Mouse (Mus musculus) forebrain, embryonic 14.5 days (tissue): Measurements from ENCODE around the gene Gmppa. TPM values are rescaled to one million over a fixed set of nuclear protein-coding genes. Genes with fewer than 3 reads are reported as not detected.

ENCODE experiments used
- ATAC-seq: fragments of 200-750 bp; cut with Nextera tagmentation; 2 replicates; pipeline ENCODE4 v1.8.0; 2017; ENCODE audit warnings: mild to moderate bottlenecking, moderate library complexity
- DNase-seq: peaks from one replicate; pipeline ENCODE4 v3.0.0-alpha.2; 2015; ENCODE audit warnings: low spot score
- H3K27ac ChIP-seq: fragments of 300-500 bp; sonication (generic); 2 replicates; pipeline ENCODE4 v1.5.1; 2014; ENCODE audit warnings: low read depth, mild to moderate bottlenecking, control low read depth, low read length, moderate library complexity
- H3K27me3 ChIP-seq: fragments of 300-500 bp; sonication (generic); replicated peaks from 2 replicates; pipeline ENCODE4 v1.6.1; 2014; ENCODE audit warnings: low read length, control low read depth, mixed read lengths; ENCODE audit not compliant: control insufficient read depth, insufficient read depth
- H3K36me3 ChIP-seq: fragments of 300-500 bp; sonication (generic); 2 replicates; pipeline ENCODE4 v1.6.1; 2014; ENCODE audit warnings: low read length, control low read depth; ENCODE audit not compliant: control insufficient read depth, insufficient read depth
- H3K4me1 ChIP-seq: fragments of 300-500 bp; sonication (generic); 2 replicates; pipeline ENCODE4 v1.6.1; 2014; ENCODE audit warnings: antibody characterized with exemption, low read length, control low read depth; ENCODE audit not compliant: control insufficient read depth, insufficient read depth
- H3K4me2 ChIP-seq: fragments of 300-500 bp; sonication (generic); 2 replicates; pipeline ENCODE4 v1.6.1; 2014; ENCODE audit warnings: mild to moderate bottlenecking, control low read depth, low read length
- H3K4me3 ChIP-seq: fragments of 300-500 bp; sonication (generic); 2 replicates; pipeline ENCODE4 v1.5.1; 2014; ENCODE audit warnings: low read depth, low read length, control low read depth
- H3K9ac ChIP-seq: fragments of 300-500 bp; sonication (generic); 2 replicates; pipeline ENCODE4 v1.6.1; 2014; ENCODE audit warnings: mild to moderate bottlenecking, low read length, control low read depth, moderate library complexity
- H3K9me3 ChIP-seq: fragments of 300-500 bp; sonication (generic); replicated peaks from 2 replicates; pipeline ENCODE4 v1.6.1; 2016; ENCODE audit warnings: low read length, control low read depth, mixed read lengths; ENCODE audit not compliant: control insufficient read depth
- WGBS: fragments of 180-500 bp; shearing (Covaris S2); extraction: QIAGEN DNeasy Blood & Tissue Kit; methylation state at CpG from one replicate; pipeline ENCODE4 v1.1.7; 2014; 5-methylcytosine and 5-hydroxymethylcytosine counted together
- polyA plus RNA-seq: library from polyadenylated mRNA; unstranded; fragments of >200 nt; fragmentation: Nextera tagmentation; extraction: Ambion mirVana; gene quantifications from 2 replicates; pipeline ENCODE4 v1.2.1, GENCODE M21; 2014

Gmppa gene
- polyA plus RNA-seq, 1 experiment from 2014 or later = 72.4 TPM

DNA sequence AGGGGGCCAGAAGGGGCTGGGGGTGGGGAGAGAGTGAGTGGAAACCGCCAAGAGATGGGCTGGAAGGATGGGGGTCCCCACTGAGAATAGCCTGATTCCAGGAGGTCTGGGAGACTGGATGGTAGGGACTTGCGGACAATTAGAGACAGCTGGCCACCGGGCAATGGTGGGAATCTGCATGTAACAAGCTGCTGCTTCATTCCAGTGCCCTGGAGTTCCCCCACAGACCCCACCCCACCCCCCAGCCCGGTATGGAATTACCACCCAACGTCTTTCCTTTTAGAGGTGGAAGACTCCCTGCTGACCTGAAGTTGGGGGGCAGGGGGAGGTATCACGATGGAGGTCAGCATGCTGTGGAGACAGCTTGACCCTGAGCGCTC lies 12.3 kb downstream of the Gmppa start:
- WGBS = 1% methylated on average over 7 of the region's 7 CpGs
- Histone ChIP-seq H3K27ac (peak overlapping the region; percentile 23; the same call in 1 of the 2 replicates), H3K27me3 (peaks cover 46% of the 10 kb centered on the region)

DNA sequence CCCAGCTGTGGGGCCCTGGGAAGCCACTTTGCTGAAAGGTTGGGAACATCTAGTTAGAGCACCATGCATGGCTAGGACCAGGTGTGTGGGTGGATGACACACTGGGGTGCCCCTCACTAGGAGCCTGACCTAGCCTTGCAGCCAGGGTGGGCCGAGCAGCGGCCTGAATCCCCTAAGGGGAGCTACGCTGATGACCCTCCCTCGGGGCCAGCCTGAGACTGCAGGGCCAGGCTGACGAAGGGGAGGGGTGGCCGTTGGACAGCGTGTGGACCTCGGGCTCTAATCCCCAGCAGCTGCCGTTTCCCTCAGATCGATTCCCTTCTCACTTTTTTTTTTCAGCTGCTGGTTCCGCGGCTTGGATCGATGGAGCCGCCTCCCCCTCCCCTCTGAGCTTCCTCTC lies 13.2 kb downstream of the Gmppa start:
- Histone ChIP-seq H3K4me2 (peak overlapping the region; percentile 21), H3K27me3 (peaks cover 46% of the 10 kb centered on the region), H3K36me3 (no peaks in the 10 kb centered on the region), H3K27ac (peak overlapping the region; percentile 14; the same call in 1 of the 2 replicates), H3K9ac (no peak overlapping the region), H3K4me1 (peaks cover 55% of the 10 kb centered on the region), H3K9me3 (no peaks in the 10 kb centered on the region), H3K4me3 (no peak overlapping the region)
- DNase-seq (no peak), ATAC-seq (no peak)
- 2% methylated on average over 14 of the region's 14 CpGs for WGBS

More for the DNA sequence above, 12.3 kb downstream of the Gmppa start:
- Histone ChIP-seq H3K4me3 (no peak overlapping the region), H3K9me3 (no peaks in the 10 kb centered on the region), H3K9ac (no peak overlapping the region), H3K4me1 (peaks cover 64% of the 10 kb centered on the region), H3K4me2 (peak overlapping the region; percentile 22), H3K36me3 (no peaks in the 10 kb centered on the region)
- ATAC-seq (no peak), DNase-seq (no peak)

DNA sequence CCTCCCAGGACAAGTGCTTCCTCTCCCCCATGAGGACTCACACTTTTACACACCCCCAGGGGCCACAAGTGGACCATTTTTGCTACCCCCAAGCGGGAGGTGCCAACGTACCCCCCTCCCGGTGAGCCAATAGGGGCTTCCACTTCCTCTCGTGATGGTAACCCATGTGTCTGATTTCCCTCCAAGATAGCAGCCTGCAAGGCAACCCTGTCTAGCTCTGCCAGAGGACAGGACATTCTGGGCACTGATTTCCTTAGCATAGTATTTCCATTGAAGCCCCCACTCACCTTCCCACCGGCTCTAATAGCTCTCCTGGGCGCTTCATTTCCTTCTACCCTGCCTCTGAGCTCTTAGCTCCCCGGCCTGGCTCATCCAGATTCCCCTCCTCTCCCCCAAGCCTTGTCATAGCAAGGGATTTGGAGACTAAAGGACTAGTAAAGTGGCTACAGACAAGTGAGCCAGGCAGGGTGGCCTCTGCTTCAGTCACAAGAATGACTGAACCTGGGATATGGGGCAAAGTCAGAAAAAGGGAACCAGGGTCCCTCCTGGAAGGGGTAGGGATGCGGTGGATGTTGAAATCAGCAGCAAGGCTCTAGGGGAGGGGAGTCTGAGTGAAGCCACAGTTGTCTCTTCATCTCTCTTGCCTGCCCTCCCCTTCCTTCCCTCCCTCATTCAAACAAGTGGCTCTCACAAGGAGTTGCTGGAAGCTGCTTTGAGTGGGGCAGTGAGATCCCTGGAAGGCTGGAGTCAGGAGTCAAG lies 13.8 kb downstream of the Gmppa start:
- Histone ChIP-seq H3K4me1 (peaks cover 48% of the 10 kb centered on the region), H3K27ac (no peak overlapping the region), H3K36me3 (no peaks in the 10 kb centered on the region), H3K9me3 (no peaks in the 10 kb centered on the region), H3K9ac (peak overlapping the region; percentile 59; the same call in 1 of the 2 replicates), H3K27me3 (peaks cover 46% of the 10 kb centered on the region), H3K4me2 (peak overlapping the region; percentile 57), H3K4me3 (peak overlapping the region; percentile 26; the same call in 1 of the 2 replicates)
- ATAC-seq (no peak), DNase-seq (no peak)
- 4% methylated on average over 8 of the region's 8 CpGs for WGBS

DNA sequence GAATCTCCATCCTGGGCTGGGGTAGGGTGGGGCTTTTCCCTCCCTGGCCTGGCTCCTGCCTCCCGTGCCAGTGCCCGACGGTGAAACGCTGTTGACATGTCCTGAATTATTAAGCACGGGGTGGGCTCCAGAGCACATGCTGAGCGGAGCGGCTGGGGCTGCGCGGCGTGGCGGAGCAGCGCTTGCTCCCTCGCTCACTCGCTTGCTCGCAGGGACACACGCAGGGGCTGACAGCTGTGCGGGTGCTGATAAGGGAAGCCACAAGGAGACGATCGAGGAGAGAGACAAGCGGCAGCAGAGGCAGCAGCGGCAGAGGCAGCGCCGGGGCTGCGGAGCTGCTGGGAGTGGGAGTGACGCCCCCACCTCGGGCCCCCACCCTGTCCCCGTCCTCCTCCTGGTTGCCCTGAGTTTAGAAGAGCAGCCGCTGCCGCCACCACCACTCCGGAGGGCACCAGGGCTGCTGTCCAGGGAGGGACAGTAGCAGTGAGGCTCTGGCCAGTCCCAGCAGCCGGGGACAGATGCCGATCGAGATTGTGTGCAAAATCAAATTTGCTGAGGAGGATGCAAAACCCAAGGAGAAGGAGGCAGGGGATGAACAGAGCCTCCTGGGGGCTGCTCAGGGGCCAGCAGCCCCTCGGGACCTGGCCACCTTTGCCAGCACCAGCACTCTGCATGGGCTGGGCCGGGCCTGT lies 14.7 kb downstream of the Gmppa start, which contains the start of gene Asic4:
Asic4 (plus strand) TSS at position 123 of the 692 bp plus-strand sequence.
- Histone ChIP-seq H3K36me3 (no peaks in the 10 kb centered on the region), H3K4me3 (peak within 1 kb of the TSS; percentile 26), H3K4me2 (peak within 1 kb of the TSS; percentile 57), H3K4me1 (peaks cover 41% of the 10 kb centered on the region), H3K27me3 (peaks cover 46% of the 10 kb centered on the region), H3K27ac (no peak within 1 kb of the TSS), H3K9ac (peak within 1 kb of the TSS; percentile 59), H3K9me3 (no peaks in the 10 kb centered on the region)
- 2% methylated on average over 35 of the region's 35 CpGs for WGBS
- DNase-seq (peak; percentile 66), ATAC-seq (peak; percentile 16; the same call in 1 of the 2 replicates)

DNA sequence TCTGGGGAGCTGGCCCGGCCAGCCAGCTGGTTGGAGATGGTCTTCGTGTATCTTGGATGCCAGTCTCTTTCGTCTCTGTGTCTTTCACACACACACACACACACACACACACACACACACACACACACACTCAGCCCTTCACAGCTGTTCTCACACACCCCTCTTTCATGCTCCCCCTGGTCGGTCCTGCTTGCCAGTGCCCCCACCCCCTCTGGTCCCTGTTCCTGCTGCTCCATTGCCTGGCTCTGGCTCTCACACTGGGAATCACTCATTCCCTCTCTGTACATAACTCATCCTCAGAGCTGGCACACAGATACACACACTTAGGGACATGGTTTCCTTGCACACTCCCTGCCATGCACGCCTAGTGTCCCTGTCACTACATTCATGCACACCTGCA lies 16.2 kb downstream of the Gmppa start:
- no peak overlapping the region for H3K9ac ChIP-seq
- H3K27me3 ChIP-seq = peaks cover 45% of the 10 kb centered on the region
- 59% methylated on average over 4 of the region's 5 CpGs for WGBS

DNA sequence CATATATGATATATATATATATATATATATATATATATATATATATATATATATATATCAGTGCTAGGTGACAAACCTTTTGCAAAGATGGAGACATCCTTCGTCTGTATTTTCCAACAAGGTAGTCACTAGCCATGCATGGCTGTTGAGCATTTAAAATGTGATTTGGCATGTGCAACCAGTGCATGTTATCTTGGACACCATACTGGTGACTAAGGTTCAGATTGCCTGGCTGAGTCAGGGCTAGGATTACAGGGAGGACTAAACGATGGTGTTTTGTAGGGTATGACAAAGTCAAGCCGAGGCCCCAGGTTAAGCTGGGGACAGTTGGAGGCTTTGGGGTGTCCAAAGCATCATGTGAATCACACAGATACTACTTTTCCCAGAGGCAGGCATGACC lies 19.7 kb downstream of the Gmppa start:
- Histone ChIP-seq H3K27me3 (peaks cover 27% of the 10 kb centered on the region), H3K36me3 (no peaks in the 10 kb centered on the region), H3K4me2 (no peak overlapping the region), H3K4me3 (no peak overlapping the region), H3K9ac (no peak overlapping the region), H3K9me3 (no peaks in the 10 kb centered on the region), H3K27ac (no peak overlapping the region), H3K4me1 (peaks cover 20% of the 10 kb centered on the region)
- 77% methylated on average over 3 of the region's 3 CpGs for WGBS
- ATAC-seq (no peak), DNase-seq (no peak)

More for the DNA sequence above, 16.2 kb downstream of the Gmppa start:
- H3K36me3 ChIP-seq = no peaks in the 10 kb centered on the region
- no peak overlapping the region for H3K4me3 ChIP-seq
- peaks cover 37% of the 10 kb centered on the region for H3K4me1 ChIP-seq
- no peak overlapping the region for H3K27ac ChIP-seq
- ATAC-seq (no peak), DNase-seq (no peak)
- peak overlapping the region; percentile 3; the same call in 1 of the 2 replicates for H3K4me2 ChIP-seq
- H3K9me3 ChIP-seq = no peaks in the 10 kb centered on the region

DNA sequence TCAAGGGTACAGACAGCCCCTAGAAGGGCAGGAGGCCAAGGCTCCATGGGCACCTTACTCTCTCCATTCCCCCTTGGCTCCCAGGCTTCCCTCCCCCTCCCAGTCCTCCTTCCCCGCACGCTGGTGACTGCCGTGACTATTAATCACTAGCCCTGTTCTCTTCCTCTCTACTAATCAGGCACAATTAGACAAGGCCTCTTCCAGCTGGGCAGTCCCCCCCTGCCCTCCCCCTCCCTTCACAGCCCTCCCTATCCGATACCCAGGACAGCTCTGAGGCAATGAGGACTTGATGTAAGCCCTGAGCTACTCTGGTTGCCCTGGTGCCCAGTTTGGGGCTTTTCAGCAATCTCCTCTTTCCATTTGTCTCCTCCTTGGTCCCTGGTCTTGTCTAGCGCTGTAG lies 20.2 kb downstream of the Gmppa start:
- ATAC-seq (peak; percentile 41), DNase-seq (no peak)
- H3K9ac ChIP-seq = no peak overlapping the region
- H3K27me3 ChIP-seq = peaks cover 22% of the 10 kb centered on the region
- peaks cover 18% of the 10 kb centered on the region for H3K4me1 ChIP-seq
- no peak overlapping the region for H3K4me3 ChIP-seq
- H3K4me2 ChIP-seq = no peak overlapping the region
- no peaks in the 10 kb centered on the region for H3K36me3 ChIP-seq
- no peaks in the 10 kb centered on the region for H3K9me3 ChIP-seq
- no peak overlapping the region for H3K27ac ChIP-seq
- WGBS = 16% methylated on average over 5 of the region's 5 CpGs

DNA sequence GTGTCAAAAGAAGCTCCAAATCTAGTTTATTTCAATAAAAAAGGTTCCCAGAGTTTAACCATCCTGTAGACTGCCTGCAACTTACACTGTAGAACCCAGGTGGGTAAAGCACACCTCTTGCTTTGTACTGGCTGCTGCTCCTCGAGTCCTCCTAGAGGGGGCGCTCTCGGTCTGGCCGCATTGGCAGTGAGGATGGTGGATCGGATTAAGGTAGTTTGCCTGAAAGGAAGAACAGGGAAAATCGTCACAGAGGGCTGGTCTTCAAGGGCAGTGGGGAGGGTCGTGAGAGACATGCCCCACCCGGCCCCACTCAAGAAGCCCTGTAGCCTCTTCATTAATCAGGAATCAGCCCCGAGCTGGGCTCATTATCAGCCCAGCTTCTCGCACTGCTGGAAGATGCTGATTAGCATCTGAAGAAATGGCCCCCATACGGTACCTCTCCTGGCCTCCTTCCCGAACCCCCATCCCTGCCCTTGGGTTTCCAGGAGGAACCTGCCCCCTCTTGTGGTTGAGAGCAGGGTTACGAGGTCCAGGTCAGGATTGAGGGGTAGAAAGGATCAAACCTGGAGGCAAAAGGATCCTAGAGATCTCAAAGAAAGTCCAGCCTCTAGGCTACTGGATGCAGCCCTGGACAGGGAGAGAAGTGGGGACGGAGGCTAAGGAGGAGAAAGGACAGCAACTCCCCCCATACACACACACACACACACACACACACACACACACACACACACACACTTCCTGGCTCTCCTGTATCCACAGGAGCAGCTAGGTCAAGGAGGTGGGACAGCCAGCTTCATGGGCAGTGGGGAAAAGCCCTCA lies 21.2 kb downstream of the Gmppa start:
- Histone ChIP-seq H3K36me3 (no peaks in the 10 kb centered on the region), H3K27me3 (peaks cover 12% of the 10 kb centered on the region), H3K4me2 (no peak overlapping the region), H3K9me3 (no peaks in the 10 kb centered on the region), H3K4me3 (no peak overlapping the region), H3K27ac (0 out of 2 replicates have a peak overlapping the region, but pooled peaks have one; percentile 28), H3K9ac (peak overlapping the region; percentile 14; the same call in 1 of the 2 replicates), H3K4me1 (peaks cover 18% of the 10 kb centered on the region)
- no peak for ATAC-seq
- no peak for DNase-seq
- 5% methylated on average over 14 of the region's 14 CpGs for WGBS
